Mouse (Mus musculus) skeletal muscle tissue, adult 2 months (tissue): ENCODE data around the gene Fam83f.

Experiments
- DNase-seq: peaks from one replicate; pipeline ENCODE4 v3.0.0-alpha.2; 2012; ENCODE audit warnings: low read depth, low spot score

Gene Fam83f

DNA sequence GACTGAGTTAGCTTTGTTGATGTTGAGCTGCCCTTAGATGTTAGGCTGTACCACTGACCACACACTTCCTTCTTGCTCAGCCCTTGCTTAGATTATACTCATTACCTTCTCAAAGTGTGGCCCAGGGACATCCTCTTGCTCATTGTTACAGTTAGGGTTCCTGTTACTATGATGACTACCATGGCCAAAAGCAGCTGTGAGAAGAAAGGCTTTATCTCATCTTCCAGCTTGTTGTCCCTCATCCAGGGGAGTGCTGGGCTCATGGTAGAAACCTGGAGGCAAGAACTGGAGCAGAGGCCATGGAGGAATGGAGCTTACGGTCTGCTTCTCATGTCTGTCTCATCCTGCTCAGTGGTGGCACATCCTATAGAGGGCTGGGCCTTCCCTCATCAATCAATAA is 68.3 kb downstream of the Fam83f start:
- no peak for DNase-seq

DNA sequence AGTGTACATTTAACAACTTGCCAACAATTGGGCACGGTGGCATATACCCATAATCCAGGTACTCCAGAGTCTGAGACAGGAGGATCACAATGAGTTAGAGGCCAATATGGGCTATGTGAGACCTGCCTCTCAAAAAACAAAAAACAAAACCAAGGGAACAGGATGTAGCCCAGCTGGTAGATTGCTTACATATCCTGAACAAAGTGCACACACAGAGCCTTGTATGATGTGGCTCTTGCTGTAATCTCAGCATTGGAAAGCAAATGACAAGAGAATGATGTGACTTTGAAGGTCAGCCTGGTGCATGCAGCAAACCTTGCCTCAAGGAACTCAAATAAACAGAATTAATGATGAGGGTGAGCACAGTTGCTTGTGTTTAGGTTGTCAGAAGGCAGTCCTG is 70.2 kb downstream of the Fam83f start:
- DNase-seq = no peak

DNA sequence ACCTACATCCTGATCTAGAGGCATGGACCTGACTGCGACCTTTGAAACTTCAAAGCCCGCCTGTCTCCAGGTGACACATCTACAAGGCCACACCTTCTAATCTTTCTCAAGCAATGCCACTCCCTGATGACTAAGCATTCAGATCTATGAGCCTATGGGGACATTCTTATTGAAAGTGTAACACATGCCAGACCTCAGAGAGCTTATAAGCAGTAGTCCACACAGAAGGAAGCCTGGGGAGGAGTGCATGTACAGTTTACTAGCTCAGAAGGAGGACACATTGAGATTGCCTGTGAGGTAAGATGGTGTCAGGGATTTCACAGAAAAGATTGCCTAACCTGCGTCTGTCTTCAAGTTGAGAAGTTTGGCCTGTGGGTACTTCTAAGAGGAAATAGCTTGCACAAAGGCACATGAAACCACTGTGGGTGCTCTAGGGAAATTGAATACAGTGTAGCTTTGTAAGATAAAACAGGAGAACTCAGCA is 71.4 kb downstream of the Fam83f start:
- DNase-seq = no peak

DNA sequence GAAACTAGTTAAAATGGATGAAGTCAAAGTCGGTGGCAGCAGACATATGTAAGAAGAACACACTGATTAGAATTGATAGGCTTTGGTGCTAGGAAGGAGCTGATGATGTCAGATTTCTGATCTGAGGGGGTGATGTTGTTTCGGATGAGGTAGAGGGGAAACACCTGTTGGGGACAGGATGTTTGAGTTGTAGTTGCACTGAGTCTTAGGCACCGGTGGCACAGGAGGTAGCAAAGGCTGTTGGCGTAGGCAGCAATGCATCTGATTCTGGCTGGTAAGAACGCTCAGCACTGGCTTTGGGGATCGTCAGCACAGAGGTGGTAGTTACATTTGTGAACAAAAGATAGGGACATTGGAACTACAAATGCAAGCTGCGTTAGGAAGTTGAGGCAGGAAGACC is 72.0 kb downstream of the Fam83f start:
- no peak for DNase-seq

DNA sequence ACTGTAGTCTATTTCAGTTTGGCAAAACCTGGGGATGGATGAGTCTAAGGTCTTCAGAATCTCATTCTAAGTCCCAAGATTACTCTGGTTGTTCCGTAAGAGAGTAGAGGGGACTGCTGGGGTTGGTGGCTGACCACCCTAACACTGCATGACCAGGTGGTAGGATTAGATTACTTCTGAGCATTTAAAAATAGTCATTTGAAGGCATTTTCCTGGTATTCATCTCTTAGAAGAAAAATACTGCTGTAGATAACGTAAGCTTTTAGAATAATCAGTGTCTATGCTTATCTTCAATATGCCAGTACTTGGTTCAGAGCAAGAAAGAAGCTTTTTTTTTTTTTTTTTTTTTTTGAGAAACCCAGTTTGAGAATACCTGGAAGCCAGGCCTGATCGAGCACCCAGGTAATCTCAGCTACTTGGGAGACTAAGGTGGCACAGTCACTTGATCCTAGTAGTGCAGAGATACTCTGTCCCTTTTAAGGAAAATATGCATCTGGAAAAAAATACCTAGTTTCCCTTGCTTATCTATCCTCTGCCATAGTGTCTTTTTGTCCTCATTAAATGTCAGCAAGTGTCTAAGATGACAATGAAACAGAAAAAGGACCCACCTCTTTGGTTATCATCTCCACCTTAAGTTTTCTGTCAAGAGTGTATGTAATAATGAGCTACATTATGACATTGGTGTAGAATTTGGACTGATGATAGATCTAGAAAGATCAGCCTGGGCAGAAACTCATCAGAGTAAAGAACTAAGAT is 73.2 kb downstream of the Fam83f start:
- no peak for DNase-seq

DNA sequence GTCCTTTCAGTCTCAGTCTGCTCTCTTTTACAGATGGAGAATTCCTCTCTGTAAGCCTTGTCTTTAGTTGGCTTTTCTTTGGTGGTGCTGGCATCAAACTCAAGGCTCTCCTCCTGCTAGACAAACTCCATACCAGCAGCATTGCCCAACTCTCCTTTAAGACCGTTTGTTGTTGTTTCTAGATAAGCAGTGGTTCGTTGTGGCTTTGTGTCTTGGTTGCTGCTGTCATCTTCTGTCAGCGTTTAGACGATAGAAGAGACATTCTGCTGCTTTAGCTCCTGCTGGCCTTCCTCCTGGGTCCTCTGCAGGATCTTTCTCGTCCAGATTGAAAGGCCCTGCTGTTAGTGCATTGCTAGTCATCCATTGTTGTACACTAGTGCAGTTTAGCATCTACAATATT is 77.3 kb downstream of the Fam83f start:
- DNase-seq = no peak
